Mouse (Mus musculus): ENCODE results near the gene Ms4a4a.
"Not testable (repeated sequence)": the region's sequence is repeated elsewhere in the genome, so short reads cannot be mapped to it uniquely, and the experiment has no call there.

The Ms4a4a gene

GRCm38 (mm10) chr19:11375273-11375672 is at the start of gene Ms4a4a:
Gene Ms4a4a (plus strand): TSS chr19:11375523.
- DNase-seq (ENCODE audit: low spot score in 2 of 2), result no peak

GRCm38 (mm10) chr19:11335932-11336331 is 39.4 kb upstream of the Ms4a4a start, which contains the start of gene Ms4a7:
Gene Ms4a7 (minus strand): TSS chr19:11336146.
- no peak for DNase-seq (ENCODE audit: low spot score in 2 of 2)

GRCm38 (mm10) chr19:11343147-11343546 is 32.2 kb upstream of the Ms4a4a start:
- DNase-seq (ENCODE audit: low spot score in 2 of 2), result no peak

DNA sequence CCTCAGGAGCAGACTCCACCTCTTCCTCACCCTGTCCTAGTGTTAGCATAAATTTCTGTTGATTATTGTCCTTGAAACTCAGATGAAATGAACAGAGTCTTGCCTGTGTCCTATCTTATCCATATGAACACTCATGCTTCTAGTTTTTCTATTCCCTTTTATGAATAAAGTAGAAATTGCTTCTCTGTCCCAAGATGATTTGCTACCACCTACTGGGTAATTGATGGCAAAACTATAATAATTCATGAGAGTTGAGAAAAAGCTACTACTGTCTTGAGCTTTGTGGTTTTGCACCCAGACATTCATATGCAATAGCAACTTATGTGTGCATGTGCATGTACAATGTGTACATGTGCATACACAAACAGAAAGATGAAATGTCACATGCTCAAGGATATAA is 31.3 kb upstream of the Ms4a4a start:
- no peak for DNase-seq (ENCODE audit: low spot score in 2 of 2)

GRCm38 (mm10) chr19:11349698-11350481 is 25.4 kb upstream of the Ms4a4a start:
- DNase-seq (ENCODE audit: low spot score in 2 of 2), result no peak

- DNase-seq (ENCODE audit: low spot score in 2 of 2), result no peak
These were observed 23.4 kb upstream of the Ms4a4a start for GRCm38 (mm10) chr19:11351878-11352277.

DNA sequence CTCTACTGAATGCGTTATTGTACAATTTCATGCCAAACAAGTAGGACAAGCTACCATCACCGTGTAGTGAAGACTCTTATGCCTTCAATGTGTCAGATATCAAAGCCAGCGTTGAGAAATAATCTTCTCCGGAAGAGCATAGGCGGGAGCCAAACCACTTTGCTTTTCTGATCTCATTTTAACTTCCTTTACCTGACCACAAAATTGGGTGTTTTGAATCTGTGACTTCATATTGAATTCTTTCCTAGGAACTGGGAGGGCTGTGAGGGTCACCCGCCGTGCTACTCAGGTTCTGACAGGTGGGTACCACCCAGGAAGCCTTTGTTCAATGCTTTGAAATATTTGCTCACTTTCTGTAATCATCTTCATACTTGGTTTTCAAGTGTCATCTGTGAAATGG is 19.6 kb upstream of the Ms4a4a start:
- no peak for DNase-seq (ENCODE audit: low spot score in 2 of 2)

GRCm38 (mm10) chr19:11360106-11360505 is 15.2 kb upstream of the Ms4a4a start:
- no peak for DNase-seq (ENCODE audit: low spot score in 2 of 2)

GRCm38 (mm10) chr19:11362002-11362401 is 13.3 kb upstream of the Ms4a4a start:
- DNase-seq (ENCODE audit: low spot score in 2 of 2), result no peak

- no peak for DNase-seq (ENCODE audit: low spot score in 2 of 2)
These were observed 7.0 kb upstream of the Ms4a4a start for GRCm38 (mm10) chr19:11368310-11368709.

GRCm38 (mm10) chr19:11371181-11371580 is 4.1 kb upstream of the Ms4a4a start:
- DNase-seq (ENCODE audit: low spot score in 2 of 2), result no peak

DNA sequence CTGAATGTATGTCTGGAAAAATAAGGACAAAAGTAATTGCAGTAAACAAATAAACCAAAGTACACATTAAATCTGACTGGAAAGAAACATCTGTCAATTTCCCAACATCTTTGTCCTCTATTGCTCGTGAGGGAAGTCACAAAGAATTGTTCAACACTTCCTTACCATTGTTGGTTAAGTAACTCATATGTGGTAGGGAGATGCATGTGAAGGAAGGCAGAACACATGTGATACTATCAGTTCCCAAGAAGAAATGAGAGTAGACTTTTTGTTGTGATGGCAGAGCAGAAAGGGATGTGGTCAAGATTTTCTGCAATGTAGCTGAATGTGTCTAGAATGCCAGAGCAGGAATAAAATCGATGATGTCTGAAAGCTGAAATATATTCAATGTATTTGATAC is 1.1 kb downstream of the Ms4a4a start:
- no peak for DNase-seq (ENCODE audit: low spot score in 2 of 2)

GRCm38 (mm10) chr19:11387109-11387508 is 11.8 kb downstream of the Ms4a4a start:
- DNase-seq (ENCODE audit: low spot score in 2 of 2), result no peak

DNA sequence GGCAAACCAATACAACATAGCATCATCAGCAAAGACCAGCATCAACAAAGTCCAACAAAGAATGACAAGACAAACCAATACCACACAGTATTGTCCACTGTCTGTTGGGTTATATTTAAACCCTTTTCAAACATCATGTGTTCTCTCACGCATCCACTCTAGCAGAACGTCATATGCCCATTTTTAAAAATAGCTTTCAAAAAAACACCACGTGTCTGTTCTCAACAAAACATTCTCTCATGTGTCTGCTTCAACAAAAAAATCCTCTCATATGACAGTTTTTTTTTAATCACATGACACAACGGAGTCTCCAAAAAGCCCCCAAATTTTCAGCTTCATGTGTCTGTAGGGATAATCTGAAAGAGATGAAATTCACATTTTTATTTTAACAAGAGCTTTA is 12.4 kb downstream of the Ms4a4a start:
- no peak for DNase-seq (ENCODE audit: low spot score in 2 of 2)

DNA sequence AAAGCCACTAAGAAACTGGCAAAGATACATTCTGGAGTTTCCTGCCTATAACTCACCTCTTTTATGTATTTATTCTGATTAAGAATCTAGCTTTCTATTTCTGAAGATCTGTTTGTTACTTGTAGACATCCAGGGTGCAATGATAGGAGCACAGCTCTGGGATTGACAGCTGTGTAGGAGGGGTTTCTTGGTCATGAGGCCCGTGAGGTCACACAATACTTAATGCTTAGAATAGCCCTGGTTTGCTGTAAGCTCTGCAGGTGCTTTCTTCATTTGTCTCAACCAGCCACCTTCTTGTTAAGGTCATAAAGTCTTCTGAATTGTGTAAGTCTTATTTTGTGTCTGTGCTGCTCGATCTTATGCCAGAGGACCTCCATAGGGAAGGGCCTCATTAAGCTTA is 13.6 kb downstream of the Ms4a4a start:
- no peak for DNase-seq (ENCODE audit: low spot score in 2 of 2)

DNA sequence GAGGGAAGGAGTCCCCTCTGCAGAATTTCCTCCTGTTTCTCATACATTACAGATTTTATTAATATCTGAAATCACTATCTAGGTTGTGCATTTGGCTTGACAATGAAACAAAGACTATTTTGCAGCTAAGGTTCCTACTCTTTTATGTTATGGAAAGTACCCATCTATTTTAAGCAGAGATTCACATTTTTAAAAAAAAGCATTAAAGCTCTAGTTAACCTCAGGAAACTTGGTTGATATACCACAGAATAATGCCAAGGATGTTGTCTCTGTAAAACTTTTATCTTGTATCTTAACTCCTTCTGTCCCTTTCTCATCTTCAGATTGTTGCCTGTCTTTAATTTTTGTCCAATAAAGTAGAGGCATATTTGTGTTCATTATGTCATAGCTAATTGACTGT is 20.4 kb downstream of the Ms4a4a start:
- DNase-seq (ENCODE audit: low spot score in 2 of 2), result no peak

- no peak for DNase-seq (ENCODE audit: low spot score in 2 of 2)
These were observed 29.2 kb downstream of the Ms4a4a start, which contains the start of gene Ms4a4c for GRCm38 (mm10) chr19:11404527-11404926. Gene Ms4a4c (plus strand): TSS chr19:11404770.

- DNase-seq (ENCODE audit: low spot score in 2 of 2), result no peak
These were observed 32.1 kb downstream of the Ms4a4a start for GRCm38 (mm10) chr19:11407428-11407827.

DNA sequence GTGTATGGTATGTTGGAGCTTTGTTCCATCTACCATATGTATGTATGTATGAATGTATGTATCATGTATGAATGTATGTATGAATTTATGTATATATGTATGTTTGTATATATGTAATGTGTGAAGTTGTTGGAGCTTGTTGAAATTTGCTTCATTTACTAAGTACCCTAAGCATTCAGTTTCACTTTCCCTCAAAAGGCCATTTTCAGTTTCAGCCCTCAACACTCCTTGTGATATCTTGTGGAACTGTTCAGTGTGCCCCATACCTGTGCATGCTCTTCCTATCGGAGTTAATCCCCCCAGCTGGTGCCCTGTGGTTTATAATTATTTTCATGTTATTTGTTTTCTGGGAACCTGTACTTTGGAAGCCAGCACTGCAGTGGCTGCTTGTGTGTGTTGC is 33.3 kb downstream of the Ms4a4a start:
- no peak for DNase-seq (ENCODE audit: low spot score in 2 of 2)

GRCm38 (mm10) chr19:11411640-11412039 is 36.3 kb downstream of the Ms4a4a start:
- no peak for DNase-seq (ENCODE audit: low spot score in 2 of 2)

DNA sequence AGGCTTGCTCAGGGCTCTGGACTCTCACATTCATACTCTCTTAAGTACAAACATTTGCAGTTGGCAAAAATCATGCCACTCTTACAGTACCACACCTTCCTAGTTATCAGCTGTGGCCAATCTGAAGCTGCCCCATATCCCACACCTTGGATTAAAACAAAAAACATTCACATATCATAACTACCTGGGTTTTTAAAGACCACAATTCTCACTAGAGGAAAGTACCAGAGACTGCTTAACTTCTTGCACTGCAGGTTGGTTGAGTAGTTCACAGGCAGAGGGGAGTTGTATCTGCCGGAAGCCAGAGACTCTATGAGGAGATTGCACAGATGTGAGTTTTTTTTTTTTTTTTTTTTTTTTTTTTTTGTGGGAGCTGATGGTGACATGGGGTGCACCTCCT is 38.8 kb downstream of the Ms4a4a start:
- no peak for DNase-seq (ENCODE audit: low spot score in 2 of 2)

GRCm38 (mm10) chr19:11415581-11415980 is 40.3 kb downstream of the Ms4a4a start:
- DNase-seq (ENCODE audit: low spot score in 2 of 2), result no peak

DNA sequence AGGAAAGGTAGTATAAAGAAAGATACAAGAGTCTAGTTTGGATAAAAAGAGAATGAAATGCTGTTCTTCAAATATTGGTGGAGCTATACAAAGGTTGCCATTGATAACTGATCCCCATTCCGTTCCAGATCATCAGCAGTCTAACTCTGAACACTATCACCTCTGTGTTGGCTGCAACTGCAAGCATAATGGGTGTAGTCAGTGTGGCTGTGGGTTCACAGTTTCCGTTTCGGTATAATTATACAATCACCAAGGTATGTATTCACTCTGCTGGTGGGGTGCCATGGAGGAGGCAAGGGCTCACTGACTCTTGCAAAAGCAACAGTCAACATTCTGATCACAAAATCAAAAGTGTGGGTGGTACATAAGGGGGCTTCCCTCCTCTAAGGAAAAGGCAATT is 43.5 kb downstream of the Ms4a4a start:
- not testable (repeated sequence) for DNase-seq (ENCODE audit: low spot score in 2 of 2)

DNA sequence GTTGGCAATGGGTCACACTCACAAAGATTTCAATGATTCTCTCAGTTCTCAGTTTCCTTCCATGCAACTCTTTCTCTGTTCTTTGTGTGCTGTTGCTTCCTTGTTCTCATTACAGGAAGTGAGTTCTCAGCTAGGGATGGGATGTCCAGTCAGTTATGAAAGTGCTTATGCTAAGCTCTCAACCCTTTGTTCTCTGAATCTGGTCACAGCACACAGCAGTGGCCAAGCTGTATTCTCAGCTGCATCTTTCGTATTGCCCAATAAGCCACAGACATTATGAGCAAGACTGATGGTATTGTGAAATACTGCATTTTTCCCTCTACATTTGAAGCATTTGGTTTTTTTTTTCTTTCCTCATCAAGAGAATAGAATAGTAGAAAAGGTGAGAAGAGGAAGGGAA is 55.9 kb downstream of the Ms4a4a start:
- DNase-seq (ENCODE audit: low spot score in 2 of 2), result not testable (repeated sequence)

Measured in spleen, postnatal 4 days (tissue).